Mouse (Mus musculus): ENCODE data around the gene Pmvk.

DNA sequence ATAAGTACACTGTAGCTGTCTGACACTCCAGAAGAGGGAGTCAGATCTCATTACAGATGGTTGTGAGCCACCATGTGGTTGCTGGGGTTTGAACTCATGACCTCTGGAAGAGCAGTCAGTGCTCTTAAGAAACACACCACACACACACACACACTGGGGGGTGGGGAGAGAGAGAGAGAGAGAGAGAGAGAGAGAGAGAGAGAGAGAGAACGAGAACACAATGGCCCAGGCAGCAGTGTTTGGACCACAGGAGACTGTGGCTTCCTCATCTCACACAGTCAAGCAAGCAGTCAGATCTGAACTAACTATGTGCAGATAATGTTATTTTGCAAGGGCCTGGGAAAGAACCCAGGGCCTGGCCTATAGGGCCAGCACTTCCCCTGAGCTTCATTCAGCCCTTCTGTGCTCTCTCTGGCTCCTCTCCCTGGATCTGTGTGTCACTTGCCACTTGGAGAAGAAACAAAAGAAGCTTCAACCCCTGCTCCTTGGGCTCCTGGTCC is 1.5 kb downstream of the Pmvk start:
- TF ChIP-seq MAFK (IDR thresholded peaks at IDR 0.05; ENCODE audit: borderline replicate concordance, low read depth, low read length): no peak
- TF ChIP-seq USF1 (IDR thresholded peaks at IDR 0.05; ENCODE audit: low read depth, low read length): no peak
- no peak for TF ChIP-seq EP300 (IDR thresholded peaks at IDR 0.05; ENCODE audit: low read depth in 1 of 2, low read length in 2 of 2)
- TF ChIP-seq RCOR1 (IDR thresholded peaks at IDR 0.05; ENCODE audit: low read depth, low read length): no peak

All from MEL (cell line).